Mouse (Mus musculus): ENCODE results near the gene Sost.

Sost gene

GRCm38 (mm10) chr11:101983431-101983921 is 16.7 kb upstream of the Sost start:
- in situ Hi-C loops (cut with MboI, MseI) = no loop called here

DNA sequence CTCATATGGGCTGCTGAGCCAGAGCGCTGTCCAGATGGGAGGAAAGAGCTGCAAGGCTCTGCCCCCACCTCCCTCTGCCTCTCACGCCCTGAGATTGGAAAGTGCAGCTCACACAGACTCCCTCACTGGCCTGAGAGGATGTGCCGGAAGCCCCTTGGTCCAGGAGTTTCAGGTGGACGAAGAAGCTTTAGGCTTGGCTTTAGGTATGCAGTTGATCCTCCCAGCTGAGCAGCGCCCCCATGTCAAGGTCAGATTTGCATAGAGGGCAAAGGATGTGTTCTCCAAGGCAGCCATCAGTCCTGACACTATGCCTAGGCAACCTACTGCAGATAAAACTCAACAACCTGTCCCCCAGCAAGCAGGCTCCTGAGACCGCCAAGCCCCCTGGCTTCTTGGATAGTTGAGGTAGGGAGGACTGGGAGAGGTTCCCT is 16.2 kb upstream of the Sost start:
- in situ Hi-C loops (cut with MboI, MseI) = no loop called here

DNA sequence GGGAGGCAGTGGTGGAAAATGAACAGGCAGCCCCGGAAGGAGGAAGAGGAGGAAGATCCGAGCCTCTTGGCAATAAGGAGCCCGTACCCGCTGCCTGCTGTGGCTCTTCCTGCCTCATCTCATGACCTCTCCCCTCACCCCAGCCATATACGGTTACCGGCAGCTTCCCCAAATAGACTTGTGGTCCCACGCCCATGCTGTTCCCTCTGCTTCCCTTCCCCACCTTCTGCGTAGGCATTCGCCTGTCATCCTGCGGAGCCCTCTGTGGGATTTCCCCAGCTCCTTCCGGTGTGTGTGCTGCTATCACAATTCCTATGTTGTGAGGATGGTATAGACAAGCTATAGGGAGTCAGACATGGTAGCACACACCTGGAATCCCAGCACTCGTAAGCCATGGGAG is 15.0 kb upstream of the Sost start:
- in situ Hi-C loops (cut with MboI, MseI) = no loop called here

DNA sequence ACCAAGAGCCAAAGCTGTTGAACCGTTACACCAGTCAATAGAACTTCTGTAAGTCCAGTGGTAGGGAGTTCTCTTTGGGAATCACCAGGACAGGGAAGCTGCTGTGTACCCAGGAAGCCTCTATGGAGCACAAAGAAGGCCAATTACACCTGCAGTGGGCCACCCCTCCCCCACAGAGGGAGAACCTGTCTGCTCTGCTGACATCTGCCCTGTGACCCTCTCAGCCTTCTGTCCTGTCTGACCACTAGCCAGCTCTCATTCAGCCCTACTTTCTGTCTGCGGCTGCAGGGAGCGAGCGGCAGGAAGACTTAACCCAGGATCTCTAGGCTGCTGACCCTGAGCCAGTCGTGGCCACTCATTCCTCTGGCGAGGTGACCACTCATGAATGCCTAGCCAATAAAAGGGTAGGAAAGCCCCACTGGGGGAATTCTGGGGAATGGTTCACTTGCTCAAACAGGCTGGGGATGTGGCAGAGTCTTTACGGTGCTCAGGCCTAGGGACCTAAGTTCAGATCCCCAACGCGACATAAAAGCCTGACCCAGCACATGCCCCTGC is 13.9 kb upstream of the Sost start:
- in situ Hi-C loops (cut with MboI, MseI) = no loop called here

- in situ Hi-C loops (cut with MboI, MseI) = no loop called here
These were observed 12.3 kb upstream of the Sost start for GRCm38 (mm10) chr11:101979140-101979539.

DNA sequence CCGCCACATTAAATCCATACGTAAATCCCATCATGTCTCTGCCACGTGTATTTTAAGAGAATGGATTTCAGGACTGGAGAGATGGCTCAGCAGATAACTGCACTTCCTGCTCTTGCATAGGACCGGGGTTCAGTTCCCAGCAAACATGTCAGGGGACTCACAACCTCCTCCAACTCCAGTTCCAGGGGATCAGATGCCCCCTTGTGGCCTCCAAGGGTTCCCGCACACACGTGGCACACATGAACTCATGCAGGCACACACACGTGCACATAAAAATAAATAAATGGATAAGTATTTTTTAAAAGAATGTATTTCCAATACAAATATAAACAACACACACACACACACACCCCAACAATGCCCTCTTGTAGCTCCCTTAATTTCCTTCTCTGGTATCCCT is 10.1 kb upstream of the Sost start:
- in situ Hi-C loops (cut with MboI, MseI) = no loop called here

DNA sequence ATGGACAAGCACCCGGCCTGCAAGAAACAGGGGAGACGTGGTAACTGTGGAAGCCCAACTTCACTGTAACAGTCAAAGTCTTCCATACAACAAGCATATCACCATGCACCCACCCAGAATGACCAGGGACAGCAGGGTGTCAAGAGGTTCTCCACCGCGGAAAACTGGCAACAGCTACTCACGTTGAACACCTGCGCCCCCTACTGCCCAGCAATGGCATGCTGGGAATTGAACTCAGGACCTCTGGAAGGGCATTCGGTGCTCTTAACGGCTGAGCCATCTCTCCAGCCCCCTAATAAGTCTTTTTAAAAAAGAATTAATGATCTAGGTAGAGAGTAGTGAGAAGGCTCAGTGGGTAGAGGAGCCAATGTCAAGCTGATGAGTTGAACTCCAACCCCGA is 8.1 kb upstream of the Sost start:
- in situ Hi-C loops (cut with MboI, MseI) = no loop called here

GRCm38 (mm10) chr11:101974181-101974580 is 7.4 kb upstream of the Sost start:
- in situ Hi-C loops (cut with MboI, MseI) = no loop called here

DNA sequence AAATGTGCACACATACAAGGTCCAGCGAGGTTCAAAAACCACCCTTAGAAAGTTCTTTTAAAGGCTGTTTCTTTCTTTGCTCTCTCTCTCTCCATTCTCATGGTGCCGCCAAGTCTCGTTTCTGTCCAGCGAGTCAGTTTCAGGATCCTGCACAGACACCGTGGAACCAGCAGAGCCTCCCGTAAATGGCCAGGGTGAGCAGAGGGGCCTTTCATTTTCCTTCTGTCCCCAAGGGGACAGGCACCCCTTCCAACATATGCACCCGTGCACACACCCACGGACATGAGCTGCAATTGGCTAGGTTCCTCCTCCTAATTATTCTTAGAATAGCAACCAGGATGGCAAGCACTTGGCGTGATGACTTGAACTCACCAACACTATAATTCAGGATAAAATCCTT is 6.7 kb upstream of the Sost start:
- in situ Hi-C loops (cut with MboI, MseI) = no loop called here

- in situ Hi-C loops (cut with MboI, MseI) = no loop called here
These were observed 5.8 kb upstream of the Sost start for GRCm38 (mm10) chr11:101972651-101973050.

DNA sequence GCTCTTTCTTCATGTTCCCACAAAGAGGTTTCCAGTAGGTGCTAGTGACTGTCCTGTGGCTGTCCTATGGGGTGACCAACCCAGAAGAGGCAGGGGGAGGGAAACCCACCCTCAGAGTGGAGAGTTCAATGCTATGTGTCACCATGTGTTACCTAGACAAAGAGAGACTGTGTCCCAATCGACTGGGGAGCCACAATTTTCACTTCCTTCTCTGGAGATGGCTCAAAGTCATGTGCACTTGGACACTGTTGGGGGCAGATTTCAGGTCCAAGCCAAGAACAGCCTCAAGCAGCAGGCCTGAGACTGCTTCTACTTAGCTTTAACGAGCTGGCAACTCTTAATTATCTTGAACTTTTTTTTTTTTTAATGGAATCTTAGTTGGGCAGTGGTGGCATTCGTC is 5.3 kb upstream of the Sost start:
- in situ Hi-C loops (cut with MboI, MseI) = no loop called here

GRCm38 (mm10) chr11:101971410-101971809 is 4.6 kb upstream of the Sost start:
- in situ Hi-C loops (cut with MboI, MseI) = no loop called here

- in situ Hi-C loops (cut with MboI, MseI) = loop anchor here (5.0 kb wide), 1 partner anchor 48 kb away; no protein-coding TSS in a partner anchor
These were observed 3.0 kb upstream of the Sost start for GRCm38 (mm10) chr11:101969835-101970234.

DNA sequence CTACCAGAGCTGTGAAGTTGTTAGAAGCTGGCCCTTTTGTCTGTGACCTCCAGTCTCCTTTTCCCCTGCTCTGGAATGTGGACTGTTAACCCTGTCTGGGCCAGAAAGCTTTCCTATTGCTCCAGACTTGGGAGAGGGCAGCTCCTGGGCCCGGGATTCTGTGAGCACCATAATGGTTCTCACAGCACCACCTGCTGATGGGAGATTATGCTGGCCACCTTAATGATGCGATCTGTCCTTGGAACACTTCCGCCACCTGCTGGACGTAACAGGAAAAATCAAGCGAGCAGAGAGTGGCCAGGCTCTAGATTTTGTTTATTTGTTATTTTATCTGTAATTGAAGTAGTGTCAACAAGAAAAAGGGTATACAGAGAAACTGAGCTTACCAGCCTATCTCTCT is 2.0 kb upstream of the Sost start:
- in situ Hi-C loops (cut with MboI, MseI) = loop anchor here (5.0 kb wide), 1 partner anchor 46 kb away; no protein-coding TSS in a partner anchor

- in situ Hi-C loops (cut with MboI, MseI) = loop anchor here (5.0 kb wide), 1 partner anchor 46 kb away; no protein-coding TSS in a partner anchor
These were observed 1.5 kb upstream of the Sost start for GRCm38 (mm10) chr11:101968311-101968710.

DNA sequence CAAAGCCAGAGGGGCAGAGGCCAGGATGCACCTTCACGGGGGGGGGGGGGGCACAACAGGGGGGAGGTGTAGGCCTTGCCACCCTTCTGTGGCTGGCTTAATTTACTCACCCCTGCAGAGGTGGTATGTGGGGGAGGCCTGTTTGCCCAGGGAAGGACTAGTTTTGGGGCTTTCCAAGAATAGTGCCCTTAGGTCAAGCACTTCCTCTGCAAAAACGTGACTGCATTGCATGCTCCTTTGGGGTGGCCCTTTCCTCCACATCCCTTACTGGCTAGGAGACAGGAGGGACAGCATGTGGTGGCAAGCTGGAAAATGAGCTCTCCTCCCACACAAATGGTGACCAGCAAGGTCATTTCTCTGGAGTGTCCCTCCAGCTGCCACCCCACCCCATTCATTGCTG is 1.3 kb downstream of the Sost start:
- in situ Hi-C loops (cut with MboI, MseI) = loop anchor here (5.0 kb wide), 1 partner anchor 43 kb away; no protein-coding TSS in a partner anchor

GRCm38 (mm10) chr11:101964647-101965046 is 2.2 kb downstream of the Sost start:
- in situ Hi-C loops (cut with MboI, MseI) = loop anchor here (5.0 kb wide), 1 partner anchor 42 kb away; no protein-coding TSS in a partner anchor

- in situ Hi-C loops (cut with MboI, MseI) = no loop called here
These were observed 3.1 kb downstream of the Sost start for GRCm38 (mm10) chr11:101963473-101964291.

- in situ Hi-C loops (cut with MboI, MseI) = no loop called here
These were observed 3.8 kb downstream of the Sost start for GRCm38 (mm10) chr11:101963043-101963442.

GRCm38 (mm10) chr11:101957476-101957875 is 9.3 kb downstream of the Sost start:
- in situ Hi-C loops (cut with MboI, MseI) = no loop called here

GRCm38 (mm10) chr11:101953441-101953840 is 13.4 kb downstream of the Sost start:
- in situ Hi-C loops (cut with MboI, MseI) = no loop called here

DNA sequence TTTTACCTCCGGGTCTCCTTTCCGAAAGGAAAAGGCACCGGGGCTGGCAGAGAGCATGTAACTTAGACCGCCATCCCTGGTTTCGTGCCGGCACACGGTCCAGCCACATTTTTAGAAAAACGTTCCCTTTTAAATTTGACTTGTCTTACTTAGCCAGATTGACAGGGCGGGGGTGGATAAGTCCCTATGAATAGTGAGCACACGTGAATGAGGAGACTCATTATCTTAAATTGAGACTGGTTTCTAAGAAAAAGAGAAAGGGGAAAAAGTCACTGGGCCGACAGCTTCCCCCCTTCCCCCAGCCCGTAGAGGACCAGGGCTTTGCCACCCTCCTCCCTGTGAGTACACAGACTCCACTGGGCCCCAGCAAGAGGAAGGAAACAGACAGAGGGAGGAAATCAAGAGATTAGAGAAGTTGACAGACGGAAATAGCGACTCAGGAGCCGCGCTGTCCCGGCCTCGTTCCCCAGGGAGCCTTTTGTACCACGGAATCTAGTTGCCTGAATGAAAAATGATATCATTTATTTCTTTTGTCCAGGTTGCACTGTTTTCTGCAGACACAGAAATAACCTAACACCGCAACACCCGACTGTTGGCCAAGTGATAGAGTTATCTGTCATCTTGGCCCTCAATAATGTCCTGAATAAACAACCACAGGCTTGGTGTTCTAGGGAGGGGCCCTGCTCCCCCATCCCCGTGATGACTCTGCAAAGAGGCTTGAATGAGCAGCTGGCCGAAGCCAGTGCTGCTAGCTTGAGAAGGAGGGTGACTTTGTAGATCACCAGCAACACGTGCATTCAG is 14.1 kb downstream of the Sost start:
- in situ Hi-C loops (cut with MboI, MseI) = no loop called here
